Mouse (Mus musculus) cerebellum, adult 2 months (tissue): Measurements from ENCODE around the gene Fam214a.
A peak's percentile ranks its signal among the peaks of the same experiment; 100 is the strongest.

ENCODE experiments used
- CTCF ChIP-seq: fragments of 200-500 bp; IDR thresholded peaks from 2 replicates; pipeline ENCODE4 v1.5.1; 2011; ENCODE audit warnings: low read depth, mild to moderate bottlenecking, control low read depth, low read length, moderate library complexity, borderline replicate concordance; ENCODE audit not compliant: insufficient read depth
- POLR2A ChIP-seq: fragments of 200-500 bp; IDR thresholded peaks from 2 replicates; pipeline ENCODE4 v1.6.1; 2011; ENCODE audit warnings: low read length, control low read depth, borderline replicate concordance; ENCODE audit not compliant: insufficient read depth

- peak; percentile 4; the same call in 1 of the 2 replicates for TF ChIP-seq CTCF
- peak; percentile 71 for TF ChIP-seq POLR2A
These were observed 118.5 kb downstream of the Fam214a start for GRCm38 (mm10) chr9:75071029-75071705.
